Mouse (Mus musculus): Measurements from ENCODE around the gene Zfp981. TPM values are rescaled to one million over a fixed set of nuclear protein-coding genes. Genes with fewer than 3 reads are reported as not detected.
"Not testable (repeated sequence)": the region's sequence is repeated elsewhere in the genome, so short reads cannot be mapped to it uniquely, and the experiment has no call there.

The Zfp981 gene
- polyA plus RNA-seq, 1 experiment from 2014 or later = 0.37 TPM

GRCm38 (mm10) chr4:146474181-146474580 is 27.6 kb upstream of the Zfp981 start:
- not testable (repeated sequence) for H3K27ac ChIP-seq; H3K4me1 ChIP-seq; H3K4me3 ChIP-seq; H3K36me3 ChIP-seq; ATAC-seq (ENCODE audit: insufficient number of reproducible peaks, insufficient read depth, low FRiP score, low TSS enrichment, low read depth); H3K9ac ChIP-seq; H3K27me3 ChIP-seq; H3K4me2 ChIP-seq
- H3K9me3 ChIP-seq = peaks cover 39% of the 10 kb centered on the region
- WGBS = no CpG with 5 or more reads among the region's 1 CpGs

- H3K27me3 ChIP-seq, H3K4me2 ChIP-seq, H3K27ac ChIP-seq, H3K36me3 ChIP-seq, H3K4me1 ChIP-seq, H3K4me3 ChIP-seq, H3K9ac ChIP-seq: not testable (repeated sequence)
- H3K9me3 ChIP-seq = peaks cover 38% of the 10 kb centered on the region
- peak; percentile 84 for ATAC-seq (ENCODE audit: insufficient number of reproducible peaks, insufficient read depth, low FRiP score, low TSS enrichment, low read depth)
- 60% methylated on average over 76 of the region's 94 CpGs for WGBS
These were observed 26.8 kb upstream of the Zfp981 start for GRCm38 (mm10) chr4:146474716-146475676.

- ATAC-seq (ENCODE audit: insufficient number of reproducible peaks, insufficient read depth, low FRiP score, low TSS enrichment, low read depth); H3K27me3 ChIP-seq; H3K36me3 ChIP-seq; H3K9ac ChIP-seq; H3K27ac ChIP-seq; H3K4me2 ChIP-seq; H3K4me1 ChIP-seq; H3K4me3 ChIP-seq: not testable (repeated sequence)
- peaks cover 46% of the 10 kb centered on the region for H3K9me3 ChIP-seq
- WGBS = 95% methylated on average over 2 of the region's 2 CpGs
These were observed 25.6 kb upstream of the Zfp981 start for GRCm38 (mm10) chr4:146476260-146476659.

GRCm38 (mm10) chr4:146476959-146477358 is 24.9 kb upstream of the Zfp981 start:
- peaks cover 50% of the 10 kb centered on the region for H3K9me3 ChIP-seq
- H3K27ac ChIP-seq; H3K4me1 ChIP-seq; H3K4me2 ChIP-seq; H3K36me3 ChIP-seq; H3K9ac ChIP-seq; H3K4me3 ChIP-seq; ATAC-seq (ENCODE audit: insufficient number of reproducible peaks, insufficient read depth, low FRiP score, low TSS enrichment, low read depth); H3K27me3 ChIP-seq: not testable (repeated sequence)
- WGBS = 80% methylated on average over 3 of the region's 3 CpGs

GRCm38 (mm10) chr4:146480376-146481096 is 21.3 kb upstream of the Zfp981 start:
- not testable (repeated sequence) for H3K27ac ChIP-seq, H3K9ac ChIP-seq, H3K36me3 ChIP-seq, H3K4me1 ChIP-seq, H3K4me3 ChIP-seq, H3K4me2 ChIP-seq, H3K27me3 ChIP-seq
- H3K9me3 ChIP-seq = peaks cover 78% of the 10 kb centered on the region
- peak; percentile 27; the same call in 1 of the 2 replicates for ATAC-seq (ENCODE audit: insufficient number of reproducible peaks, insufficient read depth, low FRiP score, low TSS enrichment, low read depth)
- WGBS = 67% methylated on average over 6 of the region's 6 CpGs

GRCm38 (mm10) chr4:146482546-146482945 is 19.3 kb upstream of the Zfp981 start:
- H3K9me3 ChIP-seq = peaks cover 68% of the 10 kb centered on the region
- H3K4me2 ChIP-seq, H3K27me3 ChIP-seq, H3K27ac ChIP-seq, H3K4me3 ChIP-seq, H3K4me1 ChIP-seq, H3K9ac ChIP-seq, H3K36me3 ChIP-seq: not testable (repeated sequence)
- WGBS = 86% methylated on average over 10 of the region's 10 CpGs
- peak; percentile 27; the same call in 1 of the 2 replicates for ATAC-seq (ENCODE audit: insufficient number of reproducible peaks, insufficient read depth, low FRiP score, low TSS enrichment, low read depth)

- H3K36me3 ChIP-seq, H3K4me3 ChIP-seq, H3K4me1 ChIP-seq, H3K4me2 ChIP-seq, H3K27me3 ChIP-seq, H3K27ac ChIP-seq, H3K9ac ChIP-seq: not testable (repeated sequence)
- peaks cover 63% of the 10 kb centered on the region for H3K9me3 ChIP-seq
- peak; percentile 35; the same call in 1 of the 2 replicates for ATAC-seq (ENCODE audit: insufficient number of reproducible peaks, insufficient read depth, low FRiP score, low TSS enrichment, low read depth)
- WGBS = 72% methylated on average over 13 of the region's 13 CpGs
These were observed 18.1 kb upstream of the Zfp981 start for GRCm38 (mm10) chr4:146483571-146484280.

GRCm38 (mm10) chr4:146484676-146485075 is 17.2 kb upstream of the Zfp981 start:
- not testable (repeated sequence) for H3K4me1 ChIP-seq; H3K27ac ChIP-seq; H3K4me2 ChIP-seq; ATAC-seq (ENCODE audit: insufficient number of reproducible peaks, insufficient read depth, low FRiP score, low TSS enrichment, low read depth); H3K4me3 ChIP-seq; H3K36me3 ChIP-seq; H3K27me3 ChIP-seq; H3K9ac ChIP-seq
- peaks cover 62% of the 10 kb centered on the region for H3K9me3 ChIP-seq

- H3K36me3 ChIP-seq; H3K27ac ChIP-seq; H3K4me3 ChIP-seq; H3K27me3 ChIP-seq; H3K9ac ChIP-seq; H3K4me2 ChIP-seq; ATAC-seq (ENCODE audit: insufficient number of reproducible peaks, insufficient read depth, low FRiP score, low TSS enrichment, low read depth); H3K4me1 ChIP-seq: not testable (repeated sequence)
- 67% methylated on average over 6 of the region's 6 CpGs for WGBS
- peaks cover 60% of the 10 kb centered on the region for H3K9me3 ChIP-seq
These were observed 16.5 kb upstream of the Zfp981 start for GRCm38 (mm10) chr4:146485183-146485939.

- not testable (repeated sequence) for H3K9ac ChIP-seq, H3K4me3 ChIP-seq, H3K4me2 ChIP-seq, H3K27ac ChIP-seq, H3K36me3 ChIP-seq, H3K27me3 ChIP-seq, H3K4me1 ChIP-seq
- 71% methylated on average over 1 of the region's 1 CpGs for WGBS
- ATAC-seq (ENCODE audit: insufficient number of reproducible peaks, insufficient read depth, low FRiP score, low TSS enrichment, low read depth) = peak; percentile 33; the same call in 1 of the 2 replicates
- peaks cover 56% of the 10 kb centered on the region for H3K9me3 ChIP-seq
These were observed 15.1 kb upstream of the Zfp981 start for GRCm38 (mm10) chr4:146486753-146487152.

- not testable (repeated sequence) for H3K36me3 ChIP-seq; ATAC-seq (ENCODE audit: insufficient number of reproducible peaks, insufficient read depth, low FRiP score, low TSS enrichment, low read depth); H3K27ac ChIP-seq; H3K27me3 ChIP-seq; H3K4me1 ChIP-seq; H3K4me3 ChIP-seq; H3K9ac ChIP-seq; H3K4me2 ChIP-seq
- H3K9me3 ChIP-seq = peaks cover 55% of the 10 kb centered on the region
- WGBS = 78% methylated on average over 4 of the region's 4 CpGs
These were observed 12.6 kb upstream of the Zfp981 start for GRCm38 (mm10) chr4:146489196-146489595.
